Mouse (Mus musculus) thymus, adult 2 months (tissue): ENCODE data around the gene Fam184a. TPM values are rescaled to one million over a fixed set of nuclear protein-coding genes. Genes with fewer than 3 reads are reported as not detected.
"Not testable (repeated sequence)": the region's sequence is repeated elsewhere in the genome, so short reads cannot be mapped to it uniquely, and the experiment has no call there.

Experiments
- DNase-seq: peaks from one replicate; pipeline ENCODE4 v3.0.0; 2021
- H3K27ac ChIP-seq: fragments of 200-500 bp; 2 replicates; pipeline ENCODE4 v1.5.1; 2012; ENCODE audit warnings: low read length, control low read depth; ENCODE audit not compliant: control insufficient read depth, insufficient read depth
- H3K27me3 ChIP-seq: fragments of 200-500 bp; 2 replicates; pipeline ENCODE4 v1.6.1; 2012; ENCODE audit warnings: mild to moderate bottlenecking, low read length, moderate library complexity, mixed read lengths; ENCODE audit not compliant: control insufficient read depth, insufficient read depth
- H3K36me3 ChIP-seq: fragments of 200-500 bp; 2 replicates; pipeline ENCODE4 v1.6.1; 2012; ENCODE audit warnings: mild to moderate bottlenecking, low read length, moderate library complexity; ENCODE audit not compliant: control insufficient read depth, insufficient read depth
- H3K4me1 ChIP-seq: fragments of 200-500 bp; replicated peaks from 2 replicates; pipeline ENCODE4 v1.6.1; 2012; ENCODE audit warnings: low read length; ENCODE audit not compliant: control insufficient read depth, insufficient read depth
- H3K4me3 ChIP-seq: fragments of 200-500 bp; 2 replicates; pipeline ENCODE4 v1.5.1; 2012; ENCODE audit warnings: mild to moderate bottlenecking, low read length, control low read depth, moderate library complexity; ENCODE audit not compliant: control insufficient read depth, insufficient read depth
- CTCF ChIP-seq: fragments of 200-500 bp; IDR thresholded peaks from 2 replicates; pipeline ENCODE4 v1.5.1; 2012; ENCODE audit warnings: mild to moderate bottlenecking, control low read depth, low read length, moderate library complexity, borderline replicate concordance; ENCODE audit not compliant: control insufficient read depth, poor library complexity, insufficient read depth; ENCODE audit errors: extremely low read depth
- POLR2A ChIP-seq: fragments of 200-500 bp; IDR thresholded peaks from 2 replicates; pipeline ENCODE4 v1.6.1; 2012; ENCODE audit warnings: mild to moderate bottlenecking, low read length, control low read depth, moderate library complexity; ENCODE audit not compliant: control insufficient read depth, poor library complexity, insufficient read depth; ENCODE audit errors: extremely low read depth
- WGBS: fragments of 180-500 bp; shearing (Covaris S2); methylation state at CpG from one replicate; pipeline ENCODE4 v1.1.7; 2018; 5-methylcytosine and 5-hydroxymethylcytosine counted together
- polyA plus RNA-seq: library from polyadenylated mRNA; depleted of rRNA; stranded (reverse); fragments of >200 nt; gene quantifications from 2 replicates; pipeline ENCODE4 v1.2.3, GENCODE M21; 2012

Fam184a gene
- polyA plus RNA-seq, 1 experiment = 0.69 TPM

DNA sequence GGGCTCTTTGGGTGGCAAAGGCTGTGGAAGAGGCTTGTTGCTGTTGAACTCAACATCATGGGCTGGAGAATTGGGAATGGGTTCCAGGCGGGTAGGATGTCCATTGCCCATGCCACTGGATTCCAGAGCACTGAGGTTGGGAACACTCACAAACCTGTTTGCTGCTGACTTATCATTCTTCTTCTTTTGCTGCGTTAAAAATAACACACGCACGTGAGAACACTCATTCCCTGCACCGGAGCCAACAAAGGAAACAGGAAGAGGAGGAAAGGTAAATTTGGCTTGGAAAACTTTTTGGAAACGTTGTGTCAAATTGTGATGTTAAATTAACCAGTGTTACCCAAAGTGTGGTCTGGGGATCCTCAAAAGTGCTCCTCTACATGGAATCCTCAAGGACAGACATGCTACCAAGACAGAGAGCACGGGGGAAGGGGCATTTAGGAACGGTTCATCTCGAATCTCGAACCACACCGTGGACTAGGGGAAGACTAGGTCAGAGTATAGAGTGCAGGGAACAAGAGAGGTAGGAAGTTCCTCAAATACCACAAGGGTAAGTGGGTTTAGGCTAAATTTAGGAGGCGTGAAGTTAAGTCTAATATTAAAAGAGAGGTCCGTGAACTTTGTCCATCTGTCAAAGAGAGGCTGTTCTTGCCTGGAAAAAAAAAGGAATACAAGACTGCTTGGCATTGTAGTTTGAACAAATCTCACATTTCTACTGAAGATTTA, 115.5 kb downstream of the Fam184a start:
- Histone ChIP-seq H3K4me1 (no peaks in the 10 kb centered on the region), H3K27ac (no peak overlapping the region), H3K27me3 (no peaks in the 10 kb centered on the region), H3K36me3 (no peaks in the 10 kb centered on the region), H3K4me3 (no peak overlapping the region)
- 22% methylated on average over 13 of the region's 13 CpGs for WGBS
- DNase-seq = no peak
- TF ChIP-seq POLR2A = no peak
- TF ChIP-seq CTCF = no peak

DNA sequence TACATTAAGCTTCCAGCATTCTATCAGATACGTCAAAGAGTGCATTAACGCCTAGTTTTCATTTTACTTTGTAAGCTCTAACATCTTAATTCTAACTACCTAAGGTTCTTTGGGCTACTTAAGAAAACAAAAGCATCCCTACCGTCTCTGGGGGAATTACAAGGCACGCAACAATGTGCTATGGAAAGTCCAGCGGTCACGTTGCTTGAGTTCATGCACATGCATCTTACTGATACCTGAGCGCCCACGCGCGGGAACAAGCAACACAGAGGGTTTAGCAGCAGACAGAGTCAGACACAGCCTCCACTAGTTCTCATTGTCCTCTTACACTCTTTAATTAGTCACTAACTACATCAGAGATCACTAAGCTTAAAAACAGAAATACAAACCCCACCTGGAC, 116.8 kb downstream of the Fam184a start:
- Histone ChIP-seq H3K27ac (no peak overlapping the region), H3K27me3 (no peaks in the 10 kb centered on the region), H3K4me1 (no peaks in the 10 kb centered on the region), H3K36me3 (no peaks in the 10 kb centered on the region), H3K4me3 (no peak overlapping the region)
- TF ChIP-seq POLR2A (no peak), CTCF (no peak)
- WGBS = 97% methylated on average over 10 of the region's 10 CpGs
- DNase-seq = no peak

DNA sequence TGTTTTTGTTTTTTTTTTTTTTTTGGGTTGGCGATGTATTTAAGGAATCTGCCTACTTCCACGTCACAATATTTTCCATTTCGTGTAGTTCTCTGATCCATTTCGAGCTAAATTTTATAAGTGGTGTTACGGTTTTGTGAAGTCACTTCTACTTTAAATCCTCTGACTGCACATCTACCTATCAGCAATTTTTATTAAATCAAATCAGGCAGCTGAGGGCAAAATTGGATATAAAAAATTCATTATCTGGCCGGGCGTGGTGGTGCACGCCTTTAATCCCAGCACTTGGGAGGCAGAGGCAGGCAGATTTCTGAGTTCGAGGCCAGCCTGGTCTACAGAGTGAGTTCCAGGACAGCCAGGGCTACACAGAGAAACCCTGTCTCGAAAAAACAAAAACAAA, 120.6 kb downstream of the Fam184a start, which contains the start of gene Mcm9:
Gene Mcm9 (minus strand): TSS at position 101 of the 400 bp plus-strand sequence.
- peak within 1 kb of the TSS; percentile 56 for H3K27ac ChIP-seq
- DNase-seq, H3K27me3 ChIP-seq, H3K4me1 ChIP-seq, H3K36me3 ChIP-seq: not testable (repeated sequence)
- WGBS = 51% methylated on average over 10 of the region's 10 CpGs
- H3K4me3 ChIP-seq = peak within 1 kb of the TSS; percentile 98

DNA sequence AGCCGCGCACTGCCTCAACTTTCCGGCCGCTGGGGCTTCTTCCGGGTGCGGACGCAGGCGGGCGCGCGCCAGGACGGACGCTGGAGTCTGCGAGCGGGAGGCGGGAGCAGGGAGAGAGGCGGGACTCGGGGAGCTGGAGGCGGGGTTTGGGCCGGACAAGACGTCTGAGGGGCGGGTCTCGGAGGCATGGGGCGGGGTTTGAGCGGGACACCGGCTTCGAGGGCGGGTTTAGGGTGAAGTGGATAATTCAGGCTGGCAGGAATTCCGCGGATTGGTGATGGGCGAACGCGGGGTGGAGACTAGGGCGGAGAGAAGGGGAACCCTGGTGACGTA, 121.0 kb downstream of the Fam184a start:
- Histone ChIP-seq H3K4me3 (peak overlapping the region; percentile 98), H3K36me3 (peaks cover 7% of the 10 kb centered on the region), H3K4me1 (peaks cover 4% of the 10 kb centered on the region; the same call in 1 of the 2 replicates), H3K27ac (peak overlapping the region; percentile 56; the same call in 1 of the 2 replicates), H3K27me3 (no peaks in the 10 kb centered on the region)
- TF ChIP-seq CTCF (peak; percentile 21; the same call in 1 of the 2 replicates), POLR2A (no peak)
- WGBS = under 1% methylated on average over 35 of the region's 35 CpGs
- DNase-seq = peak; percentile 94

DNA sequence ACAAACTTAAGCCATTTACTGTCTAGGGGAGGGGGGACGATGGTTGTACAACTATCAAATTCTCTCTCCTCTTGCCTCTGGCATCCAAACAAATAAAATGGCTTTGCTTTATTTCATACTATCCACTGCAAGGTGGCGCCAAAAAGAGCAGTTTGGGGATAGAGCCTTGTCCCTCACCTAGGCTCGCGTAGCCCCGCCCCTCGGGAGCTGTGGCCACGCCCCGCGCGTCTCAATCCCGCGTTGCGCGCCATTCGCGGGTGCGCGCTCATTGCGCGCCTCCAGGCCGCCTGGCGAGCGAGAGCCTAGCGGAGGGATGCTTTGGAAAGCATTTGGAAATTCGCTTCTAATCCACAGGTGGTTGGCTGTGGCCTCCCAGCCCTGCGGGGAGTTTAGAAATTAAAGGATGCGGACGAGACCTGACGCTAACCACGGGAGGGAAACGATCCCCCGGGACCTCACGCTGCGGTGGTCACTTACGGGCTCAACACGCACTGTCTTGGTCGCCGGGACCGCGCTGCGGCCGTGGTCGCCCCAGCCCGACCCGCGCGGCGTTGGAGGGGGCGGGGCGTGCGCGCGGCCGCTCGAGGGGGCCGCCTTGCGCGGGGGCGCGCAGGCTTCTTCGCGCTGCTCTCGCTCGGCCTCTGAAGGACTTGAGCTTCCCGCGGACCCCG, 121.5 kb downstream of the Fam184a start:
- peaks cover 12% of the 10 kb centered on the region for H3K36me3 ChIP-seq
- TF ChIP-seq CTCF = peak; percentile 61; the same call in 1 of the 2 replicates
- TF ChIP-seq POLR2A = peak; percentile 58; the same call in 1 of the 2 replicates
- WGBS = under 1% methylated on average over 67 of the region's 67 CpGs
- peak overlapping the region; percentile 98 for H3K4me3 ChIP-seq
- peak; percentile 96 for DNase-seq
- no peaks in the 10 kb centered on the region for H3K27me3 ChIP-seq
- H3K4me1 ChIP-seq = peaks cover 4% of the 10 kb centered on the region; the same call in 1 of the 2 replicates
- H3K27ac ChIP-seq = peak overlapping the region; percentile 56

DNA sequence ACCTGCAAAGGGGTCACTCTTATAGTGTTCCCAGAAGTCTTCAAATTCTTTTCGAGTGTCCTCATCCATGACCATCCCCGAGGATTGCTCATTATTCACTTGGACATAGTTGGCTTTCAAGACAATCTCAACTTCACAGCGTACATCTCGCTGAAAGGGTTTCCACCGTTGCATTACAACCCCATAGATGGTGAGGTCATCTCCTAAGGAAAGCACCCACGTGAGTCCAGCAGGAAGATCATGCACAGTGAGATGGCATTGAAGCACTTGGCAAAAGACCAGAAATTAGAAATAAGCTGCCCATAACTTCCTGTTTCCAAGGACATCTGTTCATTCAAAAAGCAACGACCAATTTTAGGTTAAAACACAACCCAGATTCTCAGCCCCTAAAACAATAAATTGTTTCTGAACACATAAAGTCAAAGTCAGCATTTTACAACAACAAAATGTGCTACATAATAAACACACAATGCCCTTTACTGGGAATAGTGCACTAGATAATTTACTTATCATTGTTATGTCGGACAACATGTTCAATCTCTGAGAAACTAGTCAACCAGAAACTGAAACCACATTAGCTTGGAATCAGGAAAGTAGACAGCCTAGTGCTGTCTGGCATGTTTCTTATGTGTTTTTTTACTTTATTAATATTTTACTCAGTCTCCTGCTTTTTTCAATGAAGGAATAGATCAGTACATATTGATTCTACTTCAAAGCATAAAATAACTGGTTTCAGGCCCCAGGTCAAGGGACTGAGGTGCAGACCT, 134.9 kb downstream of the Fam184a start:
- Histone ChIP-seq H3K27me3 (no peaks in the 10 kb centered on the region), H3K36me3 (peaks cover 35% of the 10 kb centered on the region), H3K4me1 (no peaks in the 10 kb centered on the region), H3K4me3 (no peak overlapping the region), H3K27ac (no peak overlapping the region)
- no peak for TF ChIP-seq CTCF
- no peak for TF ChIP-seq POLR2A
- 58% methylated on average over 8 of the region's 8 CpGs for WGBS
- DNase-seq = no peak
